Mouse (Mus musculus): ENCODE results near the gene Hnrnpdl.

DNA sequence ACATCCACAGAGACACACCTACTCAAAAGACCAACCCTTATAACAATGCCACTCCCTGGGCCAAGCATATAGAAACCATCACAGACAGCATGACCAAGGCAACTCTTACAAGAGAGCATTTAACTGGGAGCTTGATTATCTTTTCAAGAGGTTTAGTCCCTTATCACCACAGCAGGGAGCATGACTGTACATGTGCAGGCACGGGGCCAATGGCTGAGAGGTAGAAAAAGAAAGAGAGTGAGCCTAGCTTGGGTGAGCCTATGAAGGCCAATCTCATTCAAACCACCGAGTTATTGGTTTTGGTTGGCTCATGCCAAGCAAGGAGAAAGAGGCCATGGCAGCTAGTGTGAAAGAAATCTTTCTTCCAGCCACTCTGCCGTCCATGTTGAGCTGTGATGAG is 34.0 kb downstream of the Hnrnpdl start:
- TF ChIP-seq CTCF (conservative IDR thresholded peaks at IDR 0.05 in 1 of 2, IDR thresholded peaks at IDR 0.05 in 1 of 2; ENCODE audit: low read depth in 2 of 2, low read length in 2 of 2) (no peak), POLR2A (IDR thresholded peaks at IDR 0.05; ENCODE audit: low read depth, low read length) (no peak), EP300 (IDR thresholded peaks at IDR 0.05; ENCODE audit: low read length) (no peak), MAX (IDR thresholded peaks at IDR 0.05; ENCODE audit: low read length) (no peak), ZNF384 (IDR thresholded peaks at IDR 0.05; ENCODE audit: low read depth, low read length) (no peak), GABPA (IDR thresholded peaks at IDR 0.05; ENCODE audit: insufficient replicate concordance, low read depth, low read length) (no peak), ZKSCAN1 (IDR thresholded peaks at IDR 0.05; ENCODE audit: borderline replicate concordance, low read depth, low read length) (no peak), TBP (conservative IDR thresholded peaks at IDR 0.05; ENCODE audit: low read depth, low read length) (no peak), JUND (conservative IDR thresholded peaks at IDR 0.05; ENCODE audit: low read depth, low read length) (no peak), NRF1 (IDR thresholded peaks at IDR 0.05; ENCODE audit: low read depth, low read length) (no peak), ZC3H11A (IDR thresholded peaks at IDR 0.05; ENCODE audit: low read depth, low read length) (no peak), TCF12 (IDR thresholded peaks at IDR 0.05; ENCODE audit: low read depth, low read length) (no peak), USF2 (conservative IDR thresholded peaks at IDR 0.05; ENCODE audit: low read depth, low read length) (no peak), MXI1 (IDR thresholded peaks at IDR 0.05; ENCODE audit: low read depth, low read length) (no peak)

Measured in CH12.LX (cell line).